Mouse (Mus musculus) stomach, embryonic 15.5 days (tissue): ENCODE results near the gene March5. TPM values are rescaled to one million over a fixed set of nuclear protein-coding genes. Genes with fewer than 3 reads are reported as not detected.

Experiments
- ATAC-seq: fragments of 200-750 bp; cut with Nextera tagmentation; 2 replicates; pipeline ENCODE4 v1.8.0; 2017; ENCODE audit warnings: low read depth, moderate number of reproducible peaks, moderate TSS enrichment; ENCODE audit not compliant: insufficient read depth, low FRiP score
- H3K27ac ChIP-seq: fragments of 300-500 bp; sonication (generic); 2 replicates; pipeline ENCODE4 v1.5.1; 2015; ENCODE audit warnings: mild to moderate bottlenecking, inconsistent platforms
- H3K27me3 ChIP-seq: fragments of 300-500 bp; sonication (generic); replicated peaks from 2 replicates; pipeline ENCODE4 v1.6.1; 2015; ENCODE audit warnings: inconsistent platforms
- H3K36me3 ChIP-seq: fragments of 300-500 bp; sonication (generic); 2 replicates; pipeline ENCODE4 v1.6.1; 2015; ENCODE audit warnings: inconsistent platforms
- H3K4me1 ChIP-seq: fragments of 300-500 bp; sonication (generic); 2 replicates; pipeline ENCODE4 v1.6.1; 2015; ENCODE audit warnings: inconsistent platforms
- H3K4me2 ChIP-seq: fragments of 300-500 bp; sonication (generic); 2 replicates; pipeline ENCODE4 v1.6.1; 2015; ENCODE audit warnings: mild to moderate bottlenecking, inconsistent platforms
- H3K4me3 ChIP-seq: fragments of 300-500 bp; sonication (generic); replicated peaks from 2 replicates; pipeline ENCODE4 v1.5.1; 2015; ENCODE audit warnings: inconsistent platforms
- H3K9ac ChIP-seq: fragments of 300-500 bp; sonication (generic); 2 replicates; pipeline ENCODE4 v1.6.1; 2015; ENCODE audit warnings: inconsistent platforms
- H3K9me3 ChIP-seq: fragments of 300-500 bp; sonication (generic); 2 replicates; pipeline ENCODE4 v1.6.1; 2016; ENCODE audit warnings: inconsistent platforms
- WGBS: fragments of 180-500 bp; shearing (Covaris S2); methylation state at CpG from one replicate; pipeline ENCODE4 v1.1.7; 2015; 5-methylcytosine and 5-hydroxymethylcytosine counted together
- polyA plus RNA-seq: library from polyadenylated mRNA; unstranded; fragments of >200 nt; fragmentation: Nextera tagmentation; extraction: Ambion mirVana; gene quantifications from 2 replicates; pipeline ENCODE4 v1.2.1, GENCODE M21; 2015

Gene March5
- polyA plus RNA-seq, 1 experiment from 2014 or later: 87.6 TPM

GRCm38 (mm10) chr19:37239096-37239495 is 31.8 kb downstream of the March5 start:
- no peak overlapping the region for H3K27ac ChIP-seq
- no peak for ATAC-seq
- no peaks in the 10 kb centered on the region for H3K36me3 ChIP-seq
- H3K9me3 ChIP-seq: no peaks in the 10 kb centered on the region
- H3K4me2 ChIP-seq: no peak overlapping the region
- H3K4me1 ChIP-seq: 0 out of 2 replicates have a peak, but pooled peaks cover 2% of the 10 kb centered on the region
- WGBS: 19% methylated on average over 4 of the region's 4 CpGs
- H3K9ac ChIP-seq: no peak overlapping the region
- H3K27me3 ChIP-seq: peaks cover 10% of the 10 kb centered on the region
- no peak overlapping the region for H3K4me3 ChIP-seq

- Histone ChIP-seq H3K4me3 (no peak overlapping the region), H3K9me3 (no peaks in the 10 kb centered on the region), H3K4me1 (no peaks in the 10 kb centered on the region), H3K27me3 (no peaks in the 10 kb centered on the region), H3K4me2 (no peak overlapping the region), H3K27ac (no peak overlapping the region), H3K9ac (no peak overlapping the region), H3K36me3 (no peaks in the 10 kb centered on the region)
- no peak for ATAC-seq
- 72% methylated on average over 5 of the region's 5 CpGs for WGBS
These were observed 33.9 kb downstream of the March5 start for GRCm38 (mm10) chr19:37241201-37241600.

GRCm38 (mm10) chr19:37242707-37243106 is 35.4 kb downstream of the March5 start:
- Histone ChIP-seq H3K9ac (no peak overlapping the region), H3K36me3 (no peaks in the 10 kb centered on the region), H3K27me3 (no peaks in the 10 kb centered on the region), H3K4me2 (no peak overlapping the region), H3K9me3 (no peaks in the 10 kb centered on the region), H3K27ac (no peak overlapping the region), H3K4me3 (no peak overlapping the region), H3K4me1 (no peaks in the 10 kb centered on the region)
- no peak for ATAC-seq
- 23% methylated on average over 2 of the region's 2 CpGs for WGBS

- H3K4me3 ChIP-seq: no peak overlapping the region
- H3K4me1 ChIP-seq: no peaks in the 10 kb centered on the region
- 24% methylated on average over 3 of the region's 3 CpGs for WGBS
- no peaks in the 10 kb centered on the region for H3K9me3 ChIP-seq
- no peaks in the 10 kb centered on the region for H3K27me3 ChIP-seq
- H3K4me2 ChIP-seq: no peak overlapping the region
- no peak overlapping the region for H3K9ac ChIP-seq
- ATAC-seq: no peak
- H3K27ac ChIP-seq: no peak overlapping the region
- H3K36me3 ChIP-seq: no peaks in the 10 kb centered on the region
These were observed 39.5 kb downstream of the March5 start for GRCm38 (mm10) chr19:37246859-37247258.

- Histone ChIP-seq H3K9ac (no peak overlapping the region), H3K27ac (no peak overlapping the region), H3K4me1 (no peaks in the 10 kb centered on the region), H3K9me3 (no peaks in the 10 kb centered on the region), H3K36me3 (no peaks in the 10 kb centered on the region), H3K4me2 (no peak overlapping the region), H3K4me3 (no peak overlapping the region), H3K27me3 (no peaks in the 10 kb centered on the region)
- 77% methylated on average over 3 of the region's 3 CpGs for WGBS
- ATAC-seq: no peak
These were observed 40.9 kb downstream of the March5 start for GRCm38 (mm10) chr19:37248199-37248598.

GRCm38 (mm10) chr19:37252104-37252503 is 44.8 kb downstream of the March5 start:
- no peak overlapping the region for H3K4me2 ChIP-seq
- no peak overlapping the region for H3K9ac ChIP-seq
- WGBS: 65% methylated on average over 6 of the region's 6 CpGs
- H3K9me3 ChIP-seq: no peaks in the 10 kb centered on the region
- no peaks in the 10 kb centered on the region for H3K4me1 ChIP-seq
- H3K27ac ChIP-seq: no peak overlapping the region
- no peak for ATAC-seq
- no peaks in the 10 kb centered on the region for H3K27me3 ChIP-seq
- no peaks in the 10 kb centered on the region for H3K36me3 ChIP-seq
- no peak overlapping the region for H3K4me3 ChIP-seq

- WGBS: 87% methylated on average over 9 of the region's 9 CpGs
- H3K27me3 ChIP-seq: no peaks in the 10 kb centered on the region
- no peak for ATAC-seq
- H3K4me2 ChIP-seq: no peak overlapping the region
- H3K36me3 ChIP-seq: no peaks in the 10 kb centered on the region
- H3K9me3 ChIP-seq: no peaks in the 10 kb centered on the region
- H3K9ac ChIP-seq: no peak overlapping the region
- no peak overlapping the region for H3K4me3 ChIP-seq
- H3K4me1 ChIP-seq: no peaks in the 10 kb centered on the region
- no peak overlapping the region for H3K27ac ChIP-seq
These were observed 48.0 kb downstream of the March5 start for GRCm38 (mm10) chr19:37255321-37255720.

GRCm38 (mm10) chr19:37262389-37262788 is 55.0 kb downstream of the March5 start:
- Histone ChIP-seq H3K27me3 (no peaks in the 10 kb centered on the region), H3K4me3 (no peak overlapping the region), H3K4me1 (0 out of 2 replicates have a peak, but pooled peaks cover 5% of the 10 kb centered on the region), H3K36me3 (no peaks in the 10 kb centered on the region), H3K27ac (no peak overlapping the region), H3K9ac (no peak overlapping the region), H3K9me3 (no peaks in the 10 kb centered on the region), H3K4me2 (no peak overlapping the region)
- ATAC-seq: no peak
- 26% methylated on average over 4 of the region's 4 CpGs for WGBS

GRCm38 (mm10) chr19:37263566-37263942 is 56.2 kb downstream of the March5 start:
- Histone ChIP-seq H3K4me2 (no peak overlapping the region), H3K9ac (no peak overlapping the region), H3K9me3 (no peaks in the 10 kb centered on the region), H3K4me1 (0 out of 2 replicates have a peak, but pooled peaks cover 5% of the 10 kb centered on the region), H3K36me3 (no peaks in the 10 kb centered on the region), H3K27ac (no peak overlapping the region), H3K4me3 (no peak overlapping the region), H3K27me3 (no peaks in the 10 kb centered on the region)
- 71% methylated on average over 8 of the region's 8 CpGs for WGBS
- no peak for ATAC-seq

GRCm38 (mm10) chr19:37263943-37264897 is 56.9 kb downstream of the March5 start:
- Histone ChIP-seq H3K9me3 (no peaks in the 10 kb centered on the region), H3K27me3 (no peaks in the 10 kb centered on the region), H3K27ac (no peak overlapping the region), H3K36me3 (no peaks in the 10 kb centered on the region), H3K9ac (no peak overlapping the region), H3K4me1 (0 out of 2 replicates have a peak, but pooled peaks cover 5% of the 10 kb centered on the region), H3K4me2 (no peak overlapping the region), H3K4me3 (no peak overlapping the region)
- 52% methylated on average over 23 of the region's 23 CpGs for WGBS
- ATAC-seq: no peak

- Histone ChIP-seq H3K4me2 (no peak overlapping the region), H3K4me3 (no peak overlapping the region), H3K27me3 (no peaks in the 10 kb centered on the region), H3K4me1 (0 out of 2 replicates have a peak, but pooled peaks cover 5% of the 10 kb centered on the region), H3K27ac (no peak overlapping the region), H3K36me3 (peaks cover 3% of the 10 kb centered on the region; the same call in 1 of the 2 replicates), H3K9ac (no peak overlapping the region), H3K9me3 (no peaks in the 10 kb centered on the region)
- WGBS: 32% methylated on average over 10 of the region's 10 CpGs
- 0 out of 2 replicates have a peak, but pooled peaks have one; percentile 39 for ATAC-seq
These were observed 58.2 kb downstream of the March5 start for GRCm38 (mm10) chr19:37265333-37266103.

- WGBS: 89% methylated on average over 16 of the region's 16 CpGs
- no peak for ATAC-seq
- H3K27me3 ChIP-seq: no peaks in the 10 kb centered on the region
- H3K9ac ChIP-seq: no peak overlapping the region
- 0 out of 2 replicates have a peak, but pooled peaks cover under 1% of the 10 kb centered on the region for H3K4me1 ChIP-seq
- no peak overlapping the region for H3K4me2 ChIP-seq
- H3K27ac ChIP-seq: no peak overlapping the region
- H3K9me3 ChIP-seq: no peaks in the 10 kb centered on the region
- H3K36me3 ChIP-seq: peaks cover 3% of the 10 kb centered on the region; the same call in 1 of the 2 replicates
- H3K4me3 ChIP-seq: no peak overlapping the region
These were observed 61.8 kb downstream of the March5 start for GRCm38 (mm10) chr19:37269106-37269505.
